Mouse (Mus musculus): Measurements from ENCODE around the gene Vash2.

The Vash2 gene

DNA sequence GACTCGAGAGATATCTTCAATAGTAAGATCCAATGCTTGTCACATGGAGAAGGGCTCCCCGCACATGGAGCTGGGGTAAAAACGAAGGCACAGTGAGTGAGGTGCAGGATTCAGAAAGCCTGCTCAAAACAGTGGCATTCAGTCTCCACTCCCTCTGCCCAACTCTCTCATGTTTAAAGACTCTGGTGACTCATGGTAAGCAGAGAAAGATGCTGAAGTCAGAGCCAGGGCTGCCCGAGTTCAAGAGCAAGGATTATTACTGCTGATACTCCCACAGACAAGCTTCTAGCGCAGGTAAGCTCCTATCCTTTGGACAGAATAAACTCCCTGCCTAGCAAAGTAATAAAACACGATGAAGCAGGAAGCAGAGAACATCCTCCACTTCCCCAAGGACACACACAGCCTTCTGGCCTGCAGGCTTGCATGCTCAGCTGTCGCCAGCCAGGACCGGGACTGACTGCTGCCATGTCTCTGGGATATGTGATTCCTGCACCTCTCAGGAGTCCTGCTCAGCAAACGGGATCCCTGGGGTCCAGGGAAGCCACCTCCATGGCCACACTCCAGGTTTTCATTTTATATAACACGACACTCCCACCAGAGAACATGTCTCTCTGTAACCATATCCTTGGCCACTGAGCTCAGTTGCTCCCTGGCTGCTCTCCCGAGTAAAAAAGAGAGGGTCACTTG is 2.1 kb downstream of the Vash2 start:
- in situ Hi-C loops (cut with MboI, MseI), result no loop called here

DNA sequence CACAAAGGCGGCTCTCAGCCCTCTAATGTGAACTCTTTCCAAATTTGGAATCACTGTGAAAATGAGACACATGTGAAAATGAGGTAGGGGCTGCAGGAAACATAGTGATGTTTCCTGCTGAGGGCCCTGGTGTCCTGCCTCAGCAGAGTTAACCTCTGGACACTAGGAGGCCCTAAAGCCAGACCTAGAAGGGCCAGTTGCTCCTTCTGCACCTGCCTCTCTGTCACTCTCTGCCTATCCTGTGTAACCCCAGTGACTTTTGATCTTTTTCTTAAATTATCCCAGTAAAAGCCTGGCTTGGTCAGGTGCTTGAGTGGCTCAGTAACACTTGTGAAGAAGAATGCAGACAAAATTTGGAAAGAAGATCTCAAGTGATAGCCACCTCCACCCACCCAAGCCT is 4.3 kb downstream of the Vash2 start:
- in situ Hi-C loops (cut with MboI, MseI), result no loop called here

DNA sequence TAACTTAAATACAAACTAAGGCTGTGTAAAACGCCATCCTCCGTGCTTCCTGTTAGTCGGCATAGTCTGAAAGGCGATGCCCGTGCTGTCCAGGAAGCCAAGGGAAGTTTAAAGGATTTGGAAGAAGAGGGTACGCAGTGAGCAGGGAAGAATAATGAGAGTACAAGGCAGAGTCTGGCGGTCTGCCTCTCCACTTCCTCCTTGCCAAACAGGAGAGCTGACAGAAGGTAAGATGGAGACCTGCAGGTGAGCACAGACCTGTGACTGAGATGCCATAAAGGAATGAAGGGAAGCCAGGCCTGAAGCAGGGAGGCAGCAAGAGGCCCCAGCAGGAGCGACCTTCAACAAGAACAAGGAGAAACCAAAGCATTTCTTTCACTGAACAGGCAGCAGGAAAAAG is 4.9 kb downstream of the Vash2 start:
- in situ Hi-C loops (cut with MboI, MseI), result no loop called here

DNA sequence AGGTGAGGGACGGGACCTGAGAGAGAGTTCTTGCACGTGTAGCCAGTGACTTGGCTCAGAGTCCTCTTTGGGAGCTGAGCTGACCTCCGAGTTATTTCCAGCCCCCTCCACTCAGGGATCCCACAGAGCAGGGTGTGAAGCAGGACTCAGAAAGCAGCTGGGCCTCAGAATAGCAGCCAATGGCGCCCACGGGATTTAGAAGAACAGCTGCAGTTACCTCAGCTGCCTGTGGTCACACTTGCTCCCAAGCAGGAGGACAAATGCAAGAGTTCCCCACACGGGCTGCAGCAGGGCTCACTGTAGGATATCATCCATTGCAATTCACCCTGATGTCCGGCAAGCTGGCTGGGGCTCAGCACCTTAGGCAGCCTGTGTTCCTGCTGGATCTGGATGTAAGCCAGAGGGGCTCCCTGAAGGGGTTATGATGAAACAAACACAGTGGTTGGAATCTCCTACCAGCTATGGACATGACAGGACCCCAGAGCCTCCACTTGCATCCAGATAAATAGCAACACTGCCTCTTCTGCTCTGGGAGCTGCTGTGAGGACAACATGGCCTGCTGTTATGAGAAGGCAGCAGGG is 6.4 kb downstream of the Vash2 start:
- in situ Hi-C loops (cut with MboI, MseI), result no loop called here

DNA sequence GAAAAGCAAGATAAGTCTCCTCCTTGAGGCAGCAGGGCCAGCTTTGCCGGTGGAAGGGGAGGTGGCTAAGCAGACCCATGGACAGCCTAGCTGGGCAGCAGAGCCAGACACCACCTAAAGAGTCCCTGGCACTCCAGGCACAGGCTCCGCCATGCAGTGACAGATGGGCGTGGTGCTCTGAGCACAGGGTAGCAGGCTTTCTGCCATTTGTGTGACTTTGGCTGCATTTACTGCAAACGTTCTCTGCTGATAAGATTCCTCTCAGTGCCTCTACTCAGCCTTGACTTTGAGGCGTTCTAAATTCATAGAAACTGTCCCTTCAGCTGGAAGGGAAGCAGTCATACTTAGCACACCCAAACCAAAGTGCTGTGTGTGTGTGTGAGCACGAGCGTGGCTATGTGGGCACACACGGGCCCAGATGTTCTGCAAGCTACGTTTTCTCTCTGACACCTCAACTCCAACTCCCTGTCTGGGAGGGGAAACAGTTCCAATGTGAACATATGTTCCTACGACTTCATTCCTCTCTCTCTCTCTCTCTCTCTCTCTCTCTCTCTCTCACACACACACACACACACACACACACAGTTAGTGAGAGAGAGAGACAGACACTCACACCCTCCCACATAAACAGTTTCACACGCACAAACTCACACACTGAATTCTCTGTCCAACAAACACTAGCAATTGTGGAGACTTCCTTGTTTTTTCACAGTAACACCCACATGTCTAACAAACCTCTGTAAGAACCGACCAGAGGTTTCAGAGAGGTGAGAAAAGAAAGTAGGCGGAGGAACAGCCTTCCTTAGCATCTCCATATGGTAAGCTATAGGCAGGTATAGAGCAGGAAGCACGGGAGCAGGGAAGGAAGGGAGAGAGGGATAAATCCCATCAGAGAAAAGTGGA is 7.1 kb downstream of the Vash2 start:
- in situ Hi-C loops (cut with MboI, MseI), result no loop called here

DNA sequence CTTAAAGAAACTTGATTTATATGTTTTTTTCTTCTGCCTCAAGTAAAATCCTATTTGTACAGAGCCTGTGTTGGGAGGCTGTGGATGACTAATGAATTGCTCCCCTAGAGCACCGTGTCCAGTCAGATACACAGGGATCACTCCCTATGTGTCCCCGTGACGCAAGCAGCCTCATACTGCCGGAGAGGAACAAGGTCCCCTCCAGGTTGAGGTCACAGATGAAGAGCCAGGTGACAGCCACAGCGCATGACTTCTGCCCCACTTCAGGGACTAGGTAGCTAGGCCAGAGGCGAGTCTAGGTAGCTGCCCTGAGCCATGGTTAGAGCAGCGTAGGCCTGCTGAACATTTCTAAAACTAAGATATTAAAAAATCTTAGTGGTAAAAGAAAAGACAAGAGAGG is 11.1 kb downstream of the Vash2 start:
- in situ Hi-C loops (cut with MboI, MseI), result no loop called here

DNA sequence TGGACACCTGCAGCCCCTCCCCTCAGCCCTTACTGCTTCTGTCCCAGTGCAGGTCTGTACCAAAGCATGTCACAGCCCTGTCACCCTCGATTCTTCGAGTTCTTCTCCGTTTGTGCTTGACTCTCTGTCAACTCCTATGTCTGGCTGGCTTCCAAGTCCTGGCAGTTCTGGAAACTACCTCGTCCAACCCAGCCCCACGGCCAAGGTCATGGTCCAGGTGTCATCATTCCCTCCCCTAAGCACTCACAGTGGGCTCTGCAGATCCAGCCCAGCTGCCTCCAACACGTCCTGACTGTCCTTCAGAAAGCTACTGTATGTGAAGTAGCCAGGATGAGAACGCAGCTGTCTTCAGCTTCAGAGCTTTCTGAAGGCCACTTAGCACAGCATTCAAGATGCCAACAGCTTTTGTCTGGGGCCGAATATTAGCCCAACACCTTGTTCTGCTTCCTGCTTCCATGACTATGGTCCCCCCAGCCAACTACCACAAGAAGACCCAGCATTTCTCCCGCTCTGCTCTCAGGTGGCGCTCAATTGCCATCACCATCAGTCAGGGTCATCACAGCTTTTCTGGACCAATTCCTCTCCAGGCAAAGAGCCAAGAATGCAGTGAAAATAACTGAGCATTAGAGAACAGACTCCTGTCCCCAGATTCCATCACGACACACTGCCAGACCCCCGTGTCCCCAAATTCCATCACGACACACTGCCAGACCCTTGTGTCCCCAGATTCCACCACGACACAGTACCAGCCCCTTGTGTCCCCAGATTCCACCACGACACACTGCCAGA is 13.9 kb downstream of the Vash2 start:
- in situ Hi-C loops (cut with MboI, MseI), result no loop called here

DNA sequence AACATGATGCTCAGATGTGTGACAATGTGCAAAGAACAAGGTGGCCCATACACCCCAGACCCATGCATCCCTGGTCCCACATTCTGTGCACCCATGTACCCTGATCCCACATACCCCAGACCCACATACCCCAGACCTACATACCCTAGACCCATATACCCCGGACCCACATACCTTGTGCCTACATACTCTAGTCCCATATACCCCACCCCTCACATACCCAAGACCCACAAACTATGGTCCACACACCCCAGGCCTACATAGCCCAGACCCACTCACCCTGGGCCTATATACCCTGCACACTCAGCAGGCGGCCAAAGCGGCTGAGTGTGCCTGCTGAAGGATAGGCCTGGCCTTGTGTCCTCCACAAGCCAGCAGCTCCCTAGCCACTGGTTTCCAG is 16.3 kb downstream of the Vash2 start:
- in situ Hi-C loops (cut with MboI, MseI), result no loop called here

DNA sequence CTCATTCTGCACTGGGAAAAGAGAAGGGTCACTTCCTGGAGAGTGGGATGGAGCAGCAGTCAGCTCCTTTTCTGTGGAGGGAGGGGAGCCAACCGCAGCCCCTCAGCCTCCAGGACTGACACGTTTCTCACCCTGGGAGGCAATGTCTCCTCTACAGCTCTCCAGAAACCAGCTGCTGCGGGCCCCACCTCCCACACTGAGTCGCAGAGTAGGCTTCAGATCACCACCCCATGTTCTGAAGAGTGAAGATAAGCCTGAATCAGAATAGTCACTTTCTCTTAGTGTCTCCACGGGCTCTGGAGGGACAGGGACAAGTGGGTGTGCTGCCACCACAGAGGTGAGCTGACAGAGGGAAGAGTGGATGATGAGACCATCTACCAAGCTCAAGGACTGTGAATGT is 20.3 kb downstream of the Vash2 start:
- in situ Hi-C loops (cut with MboI, MseI), result no loop called here

DNA sequence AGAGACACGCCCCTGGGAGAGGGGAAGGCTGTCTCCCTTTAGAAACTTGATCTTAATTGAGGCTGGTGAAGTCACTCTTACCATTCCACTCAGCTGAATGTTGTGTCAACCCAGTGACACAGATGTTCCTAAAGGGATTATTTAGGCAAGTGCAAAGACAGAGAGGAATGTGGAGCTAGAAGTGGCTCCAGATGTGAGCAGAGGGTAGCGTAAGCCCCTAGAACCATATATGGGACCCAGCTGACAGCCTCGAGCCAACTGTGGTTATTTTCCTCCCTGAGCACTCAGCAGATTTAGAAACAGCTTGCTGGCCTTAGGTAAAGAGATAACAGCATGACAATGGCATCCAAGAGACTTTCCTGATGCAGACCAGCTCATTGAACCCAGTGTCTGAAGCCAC is 26.1 kb downstream of the Vash2 start:
- in situ Hi-C loops (cut with MboI, MseI), result no loop called here

DNA sequence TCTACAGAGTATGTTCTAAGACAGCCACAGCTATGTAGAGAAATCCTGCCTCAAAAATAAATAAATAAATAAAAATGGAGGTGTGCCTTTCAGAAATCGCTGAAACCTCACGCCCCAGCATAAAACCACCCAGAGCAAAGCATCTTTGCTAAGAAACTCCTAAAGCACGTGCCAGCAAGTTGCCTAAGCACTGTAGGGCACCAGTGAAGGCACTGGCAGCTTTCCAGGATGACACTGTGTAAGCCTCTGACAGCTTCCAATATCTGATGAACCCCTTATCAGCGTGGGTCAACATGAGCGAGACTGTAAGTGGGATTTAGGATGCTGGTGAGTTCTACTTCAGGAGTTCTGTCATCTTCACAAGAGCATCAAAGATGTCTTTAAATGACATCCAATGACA is 28.1 kb downstream of the Vash2 start:
- in situ Hi-C loops (cut with MboI, MseI), result no loop called here

DNA sequence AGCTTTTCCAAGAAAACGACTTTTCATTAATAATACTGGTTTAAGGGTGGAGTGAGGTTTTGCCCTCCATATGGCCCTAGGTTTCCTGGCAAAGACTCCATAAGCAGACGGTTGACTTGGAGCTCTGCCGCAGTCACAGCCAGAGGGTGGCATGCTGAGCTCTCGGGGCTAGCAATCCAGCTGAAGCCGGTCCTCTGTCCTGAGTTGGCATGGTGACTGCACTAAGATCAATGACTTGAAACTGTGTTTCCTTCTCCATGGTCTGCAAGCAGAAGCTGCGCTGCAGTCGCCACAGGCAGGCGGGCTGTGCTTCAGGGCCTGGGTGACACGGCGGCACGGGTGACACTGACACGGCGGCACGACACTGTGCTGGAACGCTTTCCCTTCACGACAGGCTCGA is 30.2 kb downstream of the Vash2 start:
- in situ Hi-C loops (cut with MboI, MseI), result loop anchor here (10.0 kb wide), 2 partner anchors 106 to 116 kb away; partner anchors contain the start of genes Nsl1 (in 1 of the 2) and Tatdn3 (in 1 of the 2)

DNA sequence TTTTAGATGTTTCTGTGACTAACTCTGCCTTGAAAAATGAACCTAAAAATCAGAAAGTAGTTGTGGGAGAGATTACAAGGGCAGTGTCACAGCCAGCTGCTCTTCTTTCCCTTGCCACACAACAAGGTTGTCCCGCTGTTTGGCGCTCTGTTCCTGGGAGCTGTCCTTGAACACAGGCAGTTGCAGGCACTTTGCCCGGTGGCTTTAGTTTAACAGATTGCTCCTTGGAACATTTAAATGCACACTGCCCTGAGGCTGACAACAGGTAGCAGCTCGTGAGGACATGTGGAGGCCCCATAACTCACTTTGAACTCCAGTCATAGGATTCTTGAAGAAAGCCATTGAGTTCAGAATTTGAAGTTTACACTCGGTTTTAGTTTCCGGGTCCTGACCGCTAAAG is 30.7 kb downstream of the Vash2 start:
- in situ Hi-C loops (cut with MboI, MseI), result loop anchor here (10.0 kb wide), 2 partner anchors 106 to 116 kb away; partner anchors contain the start of genes Nsl1 (in 1 of the 2) and Tatdn3 (in 1 of the 2)

DNA sequence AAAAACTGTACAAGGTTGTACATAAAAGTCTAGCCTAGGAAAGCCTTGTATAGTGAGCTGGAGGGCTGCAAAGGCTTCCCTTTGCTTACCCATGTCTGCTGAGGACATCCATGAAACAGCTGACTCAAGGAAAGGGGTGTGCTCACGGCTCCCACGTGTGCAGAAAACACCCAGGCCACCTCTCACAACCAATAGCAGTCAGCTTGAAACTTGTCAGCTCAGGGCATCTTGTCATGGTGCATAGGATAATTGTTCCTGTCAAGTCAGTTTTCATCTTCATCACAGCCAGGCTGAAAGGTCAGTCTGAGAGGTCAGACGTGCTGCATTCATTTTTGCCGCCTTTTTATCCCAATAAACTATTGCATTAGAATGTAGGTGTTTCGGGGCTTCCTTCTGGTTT is 31.1 kb downstream of the Vash2 start:
- in situ Hi-C loops (cut with MboI, MseI), result loop anchor here (10.0 kb wide), 2 partner anchors 107 to 117 kb away; partner anchors contain the start of genes Nsl1 (in 1 of the 2) and Tatdn3 (in 1 of the 2)

DNA sequence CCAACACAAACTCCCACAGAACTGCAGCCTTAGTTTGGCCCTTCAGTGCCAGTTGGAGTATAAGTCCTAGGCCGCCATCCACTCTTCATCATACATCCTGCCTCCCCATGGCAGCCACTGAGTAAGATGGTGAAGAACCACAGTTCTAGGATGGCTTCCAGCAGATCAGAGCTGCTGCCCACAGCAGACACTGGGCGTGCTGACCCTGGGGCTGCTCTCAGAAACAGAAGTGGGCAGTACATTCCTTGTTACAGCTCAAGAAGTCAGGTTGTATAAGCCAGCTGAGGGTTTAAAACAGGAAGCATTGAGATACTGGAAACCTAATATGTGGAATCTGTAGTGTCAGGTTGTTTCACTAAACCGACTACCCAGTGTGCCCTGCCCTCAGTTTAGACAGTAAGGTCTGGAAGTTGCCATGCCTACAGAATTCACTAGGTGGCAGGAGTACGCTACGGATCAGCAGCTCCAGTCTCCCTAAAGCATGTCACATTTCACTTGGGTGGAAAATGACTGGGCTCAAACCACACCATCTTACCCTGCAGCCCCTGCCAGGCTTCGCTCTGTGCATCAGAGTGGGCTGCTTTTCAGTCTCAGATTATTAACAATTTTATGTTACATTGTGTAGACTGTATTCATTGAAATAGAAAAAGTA is 34.9 kb downstream of the Vash2 start:
- in situ Hi-C loops (cut with MboI, MseI), result loop anchor here (5.0 to 10.0 kb wide), 3 partner anchors 48 to 121 kb away; partner anchors contain the start of genes Nsl1 (in 1 of the 2) and Tatdn3 (in 1 of the 2)

DNA sequence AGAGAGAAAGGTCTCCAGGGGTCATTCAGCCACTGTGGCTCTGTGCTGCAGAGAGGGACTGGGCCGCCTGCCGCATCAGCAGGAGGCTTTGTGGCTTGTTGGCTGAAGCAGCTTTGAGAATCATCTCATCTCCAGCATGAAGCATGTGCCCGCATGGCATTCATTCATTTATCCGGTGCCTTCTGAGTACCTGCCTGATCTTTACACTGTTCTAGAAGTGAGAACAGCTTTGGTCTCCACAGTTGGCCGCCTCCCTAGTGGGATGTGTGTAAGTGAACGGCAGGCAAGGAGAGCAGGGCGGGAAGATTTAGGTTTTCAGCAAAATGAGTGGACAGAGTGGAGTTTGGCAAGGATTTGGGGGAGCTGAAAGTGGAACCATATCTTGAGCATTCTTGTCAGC is 39.3 kb downstream of the Vash2 start:
- in situ Hi-C loops (cut with MboI, MseI), result loop anchor here (5.0 to 10.0 kb wide), 4 partner anchors 52 to 635 kb away; partner anchors contain the start of genes Dtl (in 1 of the 2), Ints7 (in 1 of the 2), Nsl1 (in 1 of the 2) and Tatdn3 (in 1 of the 2)

DNA sequence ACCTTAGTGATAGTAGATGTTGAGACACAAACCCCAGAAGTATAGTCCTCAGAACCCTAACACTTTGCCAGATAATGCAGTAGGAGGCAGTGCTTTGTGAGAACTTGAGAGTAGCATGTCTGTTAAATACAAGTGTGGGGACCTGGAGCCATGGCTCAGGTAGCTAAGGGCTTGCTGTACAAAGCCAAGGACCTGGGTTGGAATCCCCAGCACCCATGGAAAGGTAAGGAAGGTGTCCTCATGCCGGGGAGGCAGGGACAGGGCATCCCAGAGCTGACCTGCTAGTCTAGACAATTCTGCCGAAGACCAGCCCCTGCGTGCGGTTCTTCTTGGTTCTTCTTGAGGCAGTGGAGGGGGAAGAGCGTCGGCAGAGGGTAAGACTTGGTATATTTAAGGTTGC is 48.9 kb downstream of the Vash2 start:
- in situ Hi-C loops (cut with MboI, MseI), result loop anchor here in 1 of 2 experiments (10.0 kb wide), 1 partner anchor 645 kb away; the partner anchor contains the start of genes Dtl and Ints7

DNA sequence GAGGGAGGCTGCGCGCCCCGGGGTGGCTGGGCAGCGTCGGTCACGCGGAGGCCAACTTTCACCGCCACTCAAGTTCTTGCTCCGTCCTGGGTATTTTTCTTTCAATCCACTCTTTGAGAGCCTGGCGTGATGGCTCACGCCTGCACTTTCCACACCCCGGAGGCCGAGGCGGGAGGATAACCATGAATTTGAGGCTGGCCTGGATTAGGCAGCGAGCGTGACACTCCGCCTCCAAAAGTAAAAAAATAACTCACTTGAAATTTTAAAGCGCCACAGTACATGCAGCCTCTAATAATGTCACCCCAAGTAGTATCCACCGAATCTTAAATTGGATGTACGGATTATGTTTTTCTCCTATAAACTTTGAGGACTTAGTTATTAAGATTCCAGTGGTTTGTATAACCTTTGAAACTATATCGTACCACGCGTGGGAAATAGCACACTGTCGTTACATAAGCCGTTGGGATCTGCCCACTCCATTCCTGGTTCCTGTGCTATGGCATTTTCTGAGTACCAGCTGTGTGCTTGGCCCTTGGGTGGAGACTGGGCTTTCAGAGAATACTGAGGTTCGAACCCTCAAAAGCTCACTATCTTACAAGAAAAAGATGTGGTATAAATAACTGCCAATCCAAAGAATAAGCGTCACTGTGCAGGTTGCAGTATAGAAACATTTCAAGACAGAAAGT is 49.9 kb downstream of the Vash2 start:
- in situ Hi-C loops (cut with MboI, MseI), result loop anchor here in 1 of 2 experiments (10.0 kb wide), 1 partner anchor 1206 kb away; the partner anchor contains the start of gene Rcor3

DNA sequence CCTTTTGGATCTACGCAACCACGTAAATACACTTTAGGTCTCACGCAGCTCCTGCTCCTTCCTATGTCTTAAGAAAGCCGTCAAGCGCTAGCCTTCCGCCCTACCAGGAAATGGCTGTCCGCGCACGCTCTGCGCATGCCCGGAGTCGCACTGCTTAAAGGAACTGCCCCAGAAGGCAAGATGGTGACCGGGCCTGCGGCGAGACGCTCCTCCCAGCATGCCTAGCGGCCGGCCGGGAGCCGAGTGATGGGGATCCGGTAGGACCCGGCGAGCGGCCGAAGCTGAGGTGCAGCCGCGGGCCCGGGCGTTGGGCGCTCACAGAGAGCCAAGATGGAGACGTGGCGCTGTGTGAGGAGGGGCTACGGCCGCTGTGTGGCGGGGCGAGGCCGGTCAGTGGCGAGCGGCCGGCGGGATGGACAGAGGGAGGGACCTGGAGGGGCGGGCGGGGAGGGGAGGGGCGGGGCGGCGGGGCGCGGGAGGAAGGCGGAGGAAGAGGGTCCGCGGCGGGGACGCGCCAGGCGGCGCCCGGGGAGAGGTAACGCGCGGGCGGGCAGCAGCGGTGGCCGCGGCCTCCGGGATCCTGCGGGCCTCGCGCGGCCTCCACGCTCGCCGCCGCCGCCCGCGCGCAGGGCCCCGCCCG is 50.6 kb downstream of the Vash2 start:
- in situ Hi-C loops (cut with MboI, MseI), result loop anchor here in 1 of 2 experiments (10.0 kb wide), 1 partner anchor 1206 kb away; the partner anchor contains the start of gene Rcor3

Measured in T-helper 17 cell (primary cell).